Mouse (Mus musculus): ENCODE results near the gene Hdgfl1.

GRCm38 (mm10) chr13:26719146-26719715 is 50.7 kb downstream of the Hdgfl1 start:
- TF ChIP-seq POLR2A (IDR thresholded peaks at IDR 0.05; ENCODE audit: borderline replicate concordance, low read depth, low read length) (no peak), CTCF (IDR thresholded peaks at IDR 0.05; ENCODE audit: low read depth, low read length) (no peak)

Measured in bone marrow macrophage, adult 2 months (primary cell).